Mouse (Mus musculus) forebrain, embryonic 13.5 days (tissue): ENCODE measurements around the gene Yy1. TPM values are rescaled to one million over a fixed set of nuclear protein-coding genes. Genes with fewer than 3 reads are reported as not detected.

ENCODE experiments used
- ATAC-seq: fragments of 200-750 bp; cut with Nextera tagmentation; 2 replicates; pipeline ENCODE4 v1.8.0; 2017
- H3K27ac ChIP-seq: fragments of 300-500 bp; sonication (generic); 2 replicates; pipeline ENCODE4 v1.5.1; 2015; ENCODE audit warnings: inconsistent platforms, mild to moderate bottlenecking, moderate library complexity
- H3K27me3 ChIP-seq: fragments of 300-500 bp; sonication (generic); 2 replicates; pipeline ENCODE4 v1.6.1; 2015; ENCODE audit warnings: mild to moderate bottlenecking, inconsistent platforms
- H3K36me3 ChIP-seq: fragments of 300-500 bp; sonication (generic); 2 replicates; pipeline ENCODE4 v1.6.1; 2015; ENCODE audit warnings: mild to moderate bottlenecking, inconsistent platforms; ENCODE audit not compliant: poor library complexity, severe bottlenecking
- H3K4me1 ChIP-seq: fragments of 300-500 bp; sonication (generic); 2 replicates; pipeline ENCODE4 v1.6.1; 2015; ENCODE audit warnings: inconsistent platforms
- H3K4me2 ChIP-seq: fragments of 300-500 bp; sonication (generic); 2 replicates; pipeline ENCODE4 v1.6.1; 2015; ENCODE audit warnings: inconsistent platforms, mild to moderate bottlenecking, moderate library complexity
- H3K4me3 ChIP-seq: fragments of 300-500 bp; sonication (generic); 2 replicates; pipeline ENCODE4 v1.5.1; 2015; ENCODE audit warnings: mild to moderate bottlenecking, inconsistent platforms
- H3K9ac ChIP-seq: fragments of 300-500 bp; sonication (generic); 2 replicates; pipeline ENCODE4 v1.6.1; 2015; ENCODE audit warnings: mild to moderate bottlenecking, inconsistent platforms
- H3K9me3 ChIP-seq: fragments of 300-500 bp; sonication (generic); replicated peaks from 2 replicates; pipeline ENCODE4 v1.6.1; 2016; ENCODE audit warnings: inconsistent platforms
- WGBS: fragments of 180-500 bp; shearing (Covaris S2); methylation state at CpG from one replicate; pipeline ENCODE4 v1.1.7; 2015; 5-methylcytosine and 5-hydroxymethylcytosine counted together
- microRNA counts: library from miRNA; unstranded; fragments of <30 nt; microRNA quantifications from one replicate; lab custom pipeline; 2016
- microRNA-seq: library from miRNA; unstranded; fragments of <30 nt; microRNA quantifications from one replicate; pipeline ENCODE4, GENCODE M21; 2016
- polyA plus RNA-seq: library from polyadenylated mRNA; unstranded; fragments of >200 nt; fragmentation: Nextera tagmentation; extraction: Ambion mirVana; gene quantifications from 2 replicates; pipeline ENCODE4 v1.2.1, GENCODE M21; 2015

Gene Yy1
- polyA plus RNA-seq, 1 experiment from 2014 or later = 15.8 TPM

DNA sequence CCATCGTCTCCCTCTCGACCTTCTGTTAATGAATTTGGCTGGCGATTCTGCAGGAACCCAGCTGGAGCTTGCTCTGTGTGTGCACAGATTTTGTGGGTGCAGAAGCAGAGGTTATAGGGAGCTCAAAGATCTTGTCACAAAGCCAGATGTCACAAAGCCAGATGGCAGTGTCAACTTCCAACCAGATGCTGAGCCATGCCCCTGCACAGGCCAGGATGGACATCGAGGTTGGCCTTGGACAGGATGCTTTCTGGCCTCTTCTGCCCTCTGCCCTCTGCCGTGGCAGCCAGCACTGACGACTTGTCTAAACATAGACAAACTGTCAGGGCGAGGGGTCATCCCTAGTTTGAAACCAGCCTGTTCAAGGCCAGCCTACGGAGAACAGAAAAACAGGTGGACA is 57.4 kb downstream of the Yy1 start:
- H3K4me3 ChIP-seq = no peak overlapping the region
- no peak overlapping the region for H3K27ac ChIP-seq
- no peak overlapping the region for H3K4me2 ChIP-seq
- H3K27me3 ChIP-seq = no peaks in the 10 kb centered on the region
- peaks cover 27% of the 10 kb centered on the region for H3K36me3 ChIP-seq
- no peaks in the 10 kb centered on the region for H3K9me3 ChIP-seq
- peaks cover 9% of the 10 kb centered on the region; the same call in 1 of the 2 replicates for H3K4me1 ChIP-seq
- H3K9ac ChIP-seq = no peak overlapping the region
- no peak for ATAC-seq
- WGBS = 81% methylated on average over 8 of the region's 8 CpGs

DNA sequence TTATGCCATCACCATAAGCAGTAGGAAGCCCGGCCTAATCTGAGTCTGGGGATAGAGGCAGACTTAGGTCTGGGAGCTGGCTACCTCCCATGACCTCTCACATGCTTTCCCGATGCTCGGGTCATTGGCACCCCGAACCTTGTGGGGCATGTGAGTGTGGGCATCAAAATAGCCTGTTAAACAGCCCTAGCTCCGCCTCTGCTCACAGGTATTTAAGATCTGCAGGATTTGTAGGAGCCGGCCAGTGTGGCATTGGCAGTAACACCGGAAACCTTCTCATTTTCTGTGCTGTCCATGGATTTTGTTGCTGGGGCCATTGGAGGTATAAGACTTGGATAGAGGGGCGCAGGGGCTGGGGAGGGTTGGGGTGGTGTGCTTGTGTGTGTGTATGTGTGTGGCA is 58.1 kb downstream of the Yy1 start:
- ATAC-seq = no peak
- no peak overlapping the region for H3K4me2 ChIP-seq
- no peak overlapping the region for H3K4me3 ChIP-seq
- H3K9ac ChIP-seq = no peak overlapping the region
- H3K36me3 ChIP-seq = peaks cover 27% of the 10 kb centered on the region
- no peak overlapping the region for H3K27ac ChIP-seq
- H3K9me3 ChIP-seq = no peaks in the 10 kb centered on the region
- peaks cover 9% of the 10 kb centered on the region; the same call in 1 of the 2 replicates for H3K4me1 ChIP-seq
- WGBS = 91% methylated on average over 8 of the region's 8 CpGs
- H3K27me3 ChIP-seq = no peaks in the 10 kb centered on the region

DNA sequence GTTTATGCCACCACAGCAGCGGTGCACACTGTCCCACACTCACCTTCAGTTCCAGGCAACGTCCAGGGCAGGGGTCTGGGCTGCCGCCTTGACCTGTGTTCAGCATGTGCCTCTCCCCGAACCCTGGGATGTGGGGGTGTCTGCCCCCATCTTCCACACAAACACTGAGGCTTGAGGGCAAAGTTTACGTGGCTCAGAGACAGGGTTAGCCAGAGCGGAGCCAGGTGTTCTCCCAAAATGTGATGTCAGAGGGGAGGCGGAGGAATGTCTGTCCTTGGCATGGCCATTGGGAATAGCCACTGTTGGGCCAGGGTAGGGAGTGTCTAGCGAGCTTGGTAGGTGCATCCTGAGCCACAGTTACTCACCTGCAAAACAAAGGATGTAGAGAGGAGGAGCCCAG is 60.0 kb downstream of the Yy1 start:
- no peaks in the 10 kb centered on the region for H3K27me3 ChIP-seq
- H3K4me1 ChIP-seq = peaks cover 9% of the 10 kb centered on the region; the same call in 1 of the 2 replicates
- no peak overlapping the region for H3K27ac ChIP-seq
- 88% methylated on average over 8 of the region's 8 CpGs for WGBS
- no peak for ATAC-seq
- no peak overlapping the region for H3K4me2 ChIP-seq
- H3K36me3 ChIP-seq = peaks cover 21% of the 10 kb centered on the region
- H3K4me3 ChIP-seq = no peak overlapping the region
- H3K9ac ChIP-seq = no peak overlapping the region
- no peaks in the 10 kb centered on the region for H3K9me3 ChIP-seq

- Histone ChIP-seq H3K27me3 (no peaks in the 10 kb centered on the region), H3K9me3 (no peaks in the 10 kb centered on the region), H3K36me3 (peaks cover 22% of the 10 kb centered on the region), H3K9ac (no peak overlapping the region), H3K4me1 (peaks cover 9% of the 10 kb centered on the region; the same call in 1 of the 2 replicates), H3K4me2 (no peak overlapping the region), H3K27ac (no peak overlapping the region), H3K4me3 (no peak overlapping the region)
- ATAC-seq = no peak
- WGBS = 90% methylated on average over 10 of the region's 10 CpGs
Measured at GRCm38 (mm10) chr12:108855081-108855480, 62.3 kb downstream of the Yy1 start.

- WGBS = 94% methylated on average over 8 of the region's 8 CpGs
- no peak overlapping the region for H3K4me3 ChIP-seq
- H3K4me1 ChIP-seq = no peaks in the 10 kb centered on the region
- no peak overlapping the region for H3K9ac ChIP-seq
- H3K36me3 ChIP-seq = peaks cover 33% of the 10 kb centered on the region
- H3K27ac ChIP-seq = no peak overlapping the region; the same call in 1 of the 2 replicates
- H3K27me3 ChIP-seq = no peaks in the 10 kb centered on the region
- ATAC-seq = no peak
- H3K4me2 ChIP-seq = no peak overlapping the region
- no peaks in the 10 kb centered on the region for H3K9me3 ChIP-seq
Measured at GRCm38 (mm10) chr12:108856186-108856585, 63.4 kb downstream of the Yy1 start.

DNA sequence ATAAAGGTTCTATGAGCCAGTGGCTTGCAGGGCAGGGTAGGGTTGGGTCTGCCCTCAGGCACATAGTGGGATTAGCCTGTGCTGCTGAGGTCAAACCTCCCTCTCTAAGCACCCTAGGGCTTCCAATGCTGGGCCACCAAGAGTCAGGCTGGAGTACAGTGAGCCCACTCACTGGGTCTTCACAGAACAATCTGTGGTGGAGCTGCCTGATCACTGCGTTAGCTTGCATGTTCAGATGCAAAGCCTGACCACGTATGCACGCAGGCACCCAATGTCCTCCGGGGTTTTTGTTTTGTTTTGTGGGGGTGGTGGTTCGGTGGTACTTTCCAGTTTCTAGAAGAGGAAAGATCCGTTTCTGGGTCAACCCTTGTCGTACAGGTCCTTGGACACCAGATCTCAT is 64.3 kb downstream of the Yy1 start:
- no peaks in the 10 kb centered on the region for H3K27me3 ChIP-seq
- 93% methylated on average over 7 of the region's 7 CpGs for WGBS
- no peak overlapping the region for H3K27ac ChIP-seq
- no peak overlapping the region for H3K4me2 ChIP-seq
- no peaks in the 10 kb centered on the region for H3K4me1 ChIP-seq
- H3K4me3 ChIP-seq = no peak overlapping the region
- no peak for ATAC-seq
- no peaks in the 10 kb centered on the region for H3K9me3 ChIP-seq
- H3K36me3 ChIP-seq = peaks cover 42% of the 10 kb centered on the region
- no peak overlapping the region for H3K9ac ChIP-seq

DNA sequence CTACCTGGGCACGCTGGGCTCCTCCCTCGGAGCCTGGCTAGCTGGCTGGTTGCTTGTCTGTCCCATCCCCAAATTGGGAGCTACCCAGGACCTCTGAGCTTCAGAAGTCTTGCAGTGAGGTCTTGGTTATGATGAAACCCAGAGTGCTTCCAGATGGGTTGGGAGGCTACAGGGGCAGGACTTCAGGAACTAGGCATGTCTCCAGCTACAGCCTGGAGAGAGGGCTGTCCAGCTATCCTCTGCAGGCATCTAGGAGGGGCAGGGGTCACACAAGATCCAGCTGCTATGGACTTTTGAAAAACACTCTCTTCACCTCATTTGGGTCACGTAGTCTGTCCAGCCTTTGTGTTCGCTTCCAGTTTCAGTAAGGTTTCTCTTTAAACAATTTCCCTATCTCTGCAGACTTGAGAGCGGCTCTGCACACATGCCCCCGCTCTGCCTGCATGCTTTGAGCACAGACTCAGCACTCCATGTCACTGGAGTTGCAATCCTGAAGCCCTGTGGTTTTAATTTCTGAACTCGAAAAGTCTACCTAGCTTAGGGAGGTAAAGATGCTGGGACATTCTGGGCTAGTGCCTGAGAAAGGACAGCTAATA is 64.9 kb downstream of the Yy1 start:
- no peak overlapping the region for H3K4me3 ChIP-seq
- H3K27me3 ChIP-seq = no peaks in the 10 kb centered on the region
- peaks cover 48% of the 10 kb centered on the region for H3K36me3 ChIP-seq
- no peak overlapping the region for H3K27ac ChIP-seq
- H3K4me1 ChIP-seq = no peaks in the 10 kb centered on the region
- 93% methylated on average over 7 of the region's 7 CpGs for WGBS
- no peak overlapping the region for H3K9ac ChIP-seq
- no peaks in the 10 kb centered on the region for H3K9me3 ChIP-seq
- no peak for ATAC-seq
- no peak overlapping the region for H3K4me2 ChIP-seq

DNA sequence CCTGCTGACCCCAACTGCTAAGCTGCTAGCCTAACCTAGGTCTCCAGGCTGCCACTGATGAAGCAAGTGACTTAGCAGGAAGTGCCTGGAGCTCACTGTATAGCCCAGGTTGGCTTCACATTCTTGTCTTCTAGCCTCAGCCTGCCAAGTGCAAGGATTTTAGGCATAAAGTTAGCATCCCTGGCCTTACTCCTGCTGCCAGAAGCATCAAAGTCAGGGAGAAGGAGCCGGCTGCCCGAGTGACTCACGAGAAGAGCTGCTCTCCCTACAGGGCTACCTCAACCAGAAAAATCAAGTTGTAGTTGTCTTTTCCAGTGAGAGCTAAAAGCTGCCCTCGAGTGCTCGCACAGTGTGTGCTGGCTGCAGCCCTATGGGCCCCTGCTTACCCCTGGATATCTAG is 65.7 kb downstream of the Yy1 start:
- 88% methylated on average over 5 of the region's 5 CpGs for WGBS
- ATAC-seq = no peak
- Histone ChIP-seq H3K27me3 (no peaks in the 10 kb centered on the region), H3K36me3 (peaks cover 56% of the 10 kb centered on the region), H3K4me2 (no peak overlapping the region), H3K27ac (no peak overlapping the region), H3K4me3 (no peak overlapping the region), H3K9ac (no peak overlapping the region), H3K9me3 (no peaks in the 10 kb centered on the region), H3K4me1 (no peaks in the 10 kb centered on the region)

DNA sequence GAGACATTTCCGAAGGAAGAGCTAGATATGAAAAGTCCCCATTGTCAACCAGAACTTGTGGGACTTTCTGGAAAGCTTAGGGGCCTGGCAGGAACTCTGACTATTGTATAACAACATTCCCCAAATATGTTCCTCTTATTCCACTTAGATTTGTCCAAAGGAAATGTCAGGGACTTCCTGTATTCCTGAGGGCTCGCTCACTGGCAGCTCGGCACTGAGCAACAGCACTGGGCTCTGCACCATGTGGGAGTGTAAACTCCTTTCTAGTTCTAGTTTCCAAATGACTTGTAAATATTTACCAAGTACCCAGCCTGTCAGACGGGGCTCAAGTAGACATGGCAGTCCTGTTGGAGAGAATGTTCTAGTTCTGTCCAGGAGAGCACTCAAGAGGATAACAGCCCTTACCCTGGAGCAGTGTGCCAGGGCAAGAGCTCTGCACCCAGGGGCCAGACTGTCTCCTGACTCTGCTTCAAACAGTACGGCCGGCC is 72.3 kb downstream of the Yy1 start:
- WGBS = 93% methylated on average over 6 of the region's 6 CpGs
- Histone ChIP-seq H3K4me3 (no peak overlapping the region), H3K4me1 (no peaks in the 10 kb centered on the region), H3K27ac (no peak overlapping the region), H3K9ac (no peak overlapping the region), H3K9me3 (no peaks in the 10 kb centered on the region), H3K36me3 (peaks cover 100% of the 10 kb centered on the region), H3K27me3 (no peaks in the 10 kb centered on the region), H3K4me2 (no peak overlapping the region)
- no peak for ATAC-seq

DNA sequence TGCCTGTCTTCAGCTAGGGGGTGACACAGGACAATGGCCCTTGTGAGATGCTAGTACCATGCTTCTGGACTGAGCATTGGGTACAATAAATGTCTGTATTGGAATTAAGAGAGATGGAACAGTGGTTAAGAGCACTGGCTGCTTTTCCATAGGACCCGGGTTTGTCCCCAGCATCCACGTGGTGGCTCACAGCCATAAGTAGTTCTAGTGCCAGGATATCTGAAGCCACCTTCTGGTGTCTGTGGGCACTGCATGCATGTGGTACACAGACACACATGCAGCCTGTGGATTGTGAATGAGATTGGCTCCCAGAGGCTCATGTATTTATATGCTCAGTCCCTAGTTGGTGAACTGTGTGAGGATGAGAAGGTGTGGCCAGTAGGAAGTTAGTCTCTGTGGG is 76.8 kb downstream of the Yy1 start:
- no peak overlapping the region for H3K4me2 ChIP-seq
- H3K4me1 ChIP-seq = no peaks in the 10 kb centered on the region
- H3K27ac ChIP-seq = no peak overlapping the region
- 79% methylated on average over 2 of the region's 2 CpGs for WGBS
- H3K36me3 ChIP-seq = peaks cover 96% of the 10 kb centered on the region
- no peak overlapping the region for H3K4me3 ChIP-seq
- no peak overlapping the region for H3K9ac ChIP-seq
- H3K9me3 ChIP-seq = no peaks in the 10 kb centered on the region
- H3K27me3 ChIP-seq = no peaks in the 10 kb centered on the region
- ATAC-seq = no peak

MicroRNAs within 50 kb of the gene (microRNA counts, 519-probe panel; counts per million panel counts)
- microRNA mmu-miR-345-3p (lab: Ali Mortazavi, UCI) (177 counts per million, percentile 53 among the panel's probes with 10 or more counts), microRNA mmu-miR-345-5p (lab: Ali Mortazavi, UCI) (3,500 counts per million, percentile 72 among the panel's probes with 10 or more counts)

Small RNA genes within 50 kb of the gene (microRNA-seq; reads per million reads assigned to microRNA genes)
- 140 reads per million, percentile 54 among the genes with 10 or more reads in this experiment for gene Mir345

Other genes starting within 250 kb of the Yy1 start
- gene Evl, start 238.3 kb upstream of the Yy1 start, polyA plus RNA-seq = 147 and 159 TPM in 2 replicates
- gene Degs2, start 90.7 kb upstream of the Yy1 start, polyA plus RNA-seq = 2.6 and 3.4 TPM in 2 replicates
- gene Slc25a29, start 42.9 kb downstream of the Yy1 start, polyA plus RNA-seq = 21.2 and 22.1 TPM in 2 replicates
- gene Slc25a47, start 43.1 kb downstream of the Yy1 start, polyA plus RNA-seq = 14.6 and 15.6 TPM in 2 replicates
- gene Wdr25, start 100.7 kb downstream of the Yy1 start, polyA plus RNA-seq = 9.9 and 10.4 TPM in 2 replicates
- 103 and 111 TPM in 2 replicates for gene Wars, start 101.2 kb downstream of the Yy1 start, polyA plus RNA-seq